Mouse (Mus musculus): Measurements from ENCODE around the gene Taar8a.
"Not testable (repeated sequence)": the region's sequence is repeated elsewhere in the genome, so short reads cannot be mapped to it uniquely, and the experiment has no call there.

DNA sequence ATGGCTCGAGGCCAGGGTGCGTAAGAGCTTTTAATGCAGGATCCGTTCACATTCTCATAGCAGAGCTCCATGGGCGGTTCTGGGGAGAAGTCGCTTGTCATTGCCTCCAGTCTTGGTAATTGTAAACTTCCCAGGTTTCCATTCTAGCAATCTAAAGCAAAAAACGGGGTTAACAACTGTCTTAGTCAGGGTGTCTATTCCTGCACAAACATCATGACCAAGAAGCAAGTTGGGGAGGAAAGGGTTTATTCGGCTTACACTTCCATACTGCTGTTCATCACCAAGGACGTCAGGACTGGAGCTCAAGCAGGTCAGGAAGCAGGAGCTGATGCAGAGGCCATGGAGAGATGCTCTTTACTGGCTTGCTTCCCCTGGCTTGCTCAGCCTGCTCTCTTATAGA is 33.1 kb downstream of the Taar8a start, which contains the start of gene Taar9:
- not testable (repeated sequence) for TF ChIP-seq CEBPB (IDR thresholded peaks at IDR 0.05; ENCODE audit: low read depth); CTCF (IDR thresholded peaks at IDR 0.05; ENCODE audit: control insufficient read depth, insufficient read depth, insufficient read length); USF1 (IDR thresholded peaks at IDR 0.05; ENCODE audit: low read depth)

All from C2C12 (cell line).